Mouse (Mus musculus): Measurements from ENCODE around the gene Dnah8. TPM values are rescaled to one million over a fixed set of nuclear protein-coding genes. Genes with fewer than 3 reads are reported as not detected.

Dnah8 gene
- total RNA-seq, 2 experiments from 2014 or later = 0.46 to 1.6 TPM

DNA sequence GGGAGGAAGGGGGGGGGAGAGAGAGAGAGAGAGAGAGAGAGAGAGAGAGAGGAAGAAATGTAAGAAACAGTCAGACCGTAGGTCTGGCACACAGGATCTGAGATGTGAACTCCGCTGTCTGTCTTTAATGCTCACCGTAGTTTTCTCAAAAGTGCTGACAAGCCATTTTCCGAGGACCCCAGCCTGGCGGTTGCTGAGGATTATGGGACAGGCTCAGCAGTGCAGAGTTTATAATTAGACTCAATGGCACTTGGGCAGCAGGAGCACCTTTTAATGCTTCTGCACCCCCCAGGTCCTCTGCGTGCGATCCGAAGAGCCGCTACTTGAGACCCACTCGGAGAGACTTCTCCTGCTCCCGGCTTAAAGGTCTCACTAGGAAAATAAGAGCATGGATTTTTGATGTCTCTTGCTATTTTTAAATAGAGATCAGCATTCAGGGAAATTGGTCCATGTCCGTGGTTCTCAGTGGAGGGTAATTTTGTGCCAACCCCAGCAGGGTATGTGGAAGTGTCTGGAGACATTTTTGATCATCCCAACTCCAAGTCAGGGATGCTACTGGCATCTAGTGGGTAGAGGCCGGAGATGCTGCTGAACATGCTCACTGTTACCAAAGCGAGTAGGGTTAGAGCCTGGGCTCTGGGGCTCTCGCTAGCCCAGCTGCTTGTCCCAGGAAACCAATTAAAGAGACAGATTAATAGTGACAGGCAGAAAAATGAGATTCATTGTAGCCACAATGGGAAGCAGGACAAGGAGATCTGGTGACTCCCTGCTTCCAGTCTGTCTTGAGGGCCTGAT is 184.9 kb downstream of the Dnah8 start:
- no peak for DNase-seq (ENCODE audit: low spot score in 2 of 2)

- DNase-seq (ENCODE audit: low spot score in 2 of 2) = no peak
Measured at GRCm38 (mm10) chr17:30809926-30810660, 185.9 kb downstream of the Dnah8 start.

- no peak for DNase-seq (ENCODE audit: low spot score in 2 of 2)
Measured at GRCm38 (mm10) chr17:30818543-30818942, 194.4 kb downstream of the Dnah8 start.

DNA sequence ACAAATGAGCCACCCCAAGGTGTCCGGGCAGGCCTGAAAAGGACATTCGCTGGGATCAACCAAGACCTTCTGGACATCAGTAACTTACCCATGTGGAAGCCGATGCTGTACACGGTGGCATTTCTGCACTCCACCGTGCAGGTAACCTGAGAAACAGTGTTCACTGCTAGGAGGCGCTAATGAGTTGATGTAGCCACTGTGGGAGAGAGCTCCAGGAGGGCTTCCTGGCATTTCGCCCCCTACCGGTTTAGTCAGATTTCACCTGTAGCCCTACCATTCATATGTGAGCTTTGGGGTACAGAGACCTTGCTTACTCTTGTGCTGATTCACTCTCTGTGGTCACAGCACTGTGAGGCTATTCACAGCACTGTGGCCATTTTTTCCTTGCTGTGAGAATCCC is 195.0 kb downstream of the Dnah8 start:
- DNase-seq (ENCODE audit: low spot score in 2 of 2) = no peak

GRCm38 (mm10) chr17:30821115-30821514 is 197.0 kb downstream of the Dnah8 start:
- DNase-seq (ENCODE audit: low spot score in 2 of 2) = no peak

DNA sequence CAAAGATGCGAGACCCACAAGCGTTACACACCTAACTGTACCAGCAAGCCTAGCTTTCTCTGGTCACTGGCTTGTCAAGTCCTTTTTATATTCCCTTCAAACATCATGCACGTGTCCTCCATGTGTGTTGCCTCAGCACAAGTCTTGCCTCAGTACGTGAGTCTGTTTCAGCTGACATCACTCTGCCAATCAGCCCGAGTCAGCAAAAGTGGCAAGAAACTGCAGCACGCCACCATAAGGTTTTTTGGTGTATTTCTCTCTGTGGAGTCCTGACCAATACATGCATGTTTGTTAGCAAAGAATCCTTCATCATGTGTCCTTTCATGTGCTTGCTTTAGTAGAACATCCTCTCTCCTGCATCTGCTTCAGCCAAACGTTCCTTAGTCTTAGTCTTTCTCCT is 200.3 kb downstream of the Dnah8 start:
- no peak for DNase-seq (ENCODE audit: low spot score in 2 of 2)

GRCm38 (mm10) chr17:30825731-30826304 is 201.7 kb downstream of the Dnah8 start:
- DNase-seq (ENCODE audit: low spot score in 2 of 2) = no peak

DNA sequence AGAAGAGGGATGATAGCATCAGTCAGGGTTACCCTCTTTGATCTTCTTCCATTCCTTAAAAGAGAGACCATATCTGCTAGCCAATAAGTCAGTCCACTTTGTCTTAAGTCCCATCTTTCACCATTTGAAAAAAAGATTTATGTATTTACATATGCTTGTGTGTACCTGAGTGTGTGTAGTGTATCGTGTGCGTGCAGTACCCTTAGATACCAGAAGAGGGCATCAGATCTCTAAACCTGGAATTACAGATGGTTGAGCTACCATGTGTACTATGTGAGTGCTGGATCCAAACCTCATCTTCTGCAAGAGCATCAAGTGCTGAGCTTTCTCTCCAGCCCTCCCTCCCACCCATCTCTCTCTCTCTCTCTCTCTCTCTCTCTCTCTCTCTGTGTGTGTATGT is 207.0 kb downstream of the Dnah8 start:
- no peak for DNase-seq (ENCODE audit: low spot score in 2 of 2)

GRCm38 (mm10) chr17:30835419-30835818 is 211.3 kb downstream of the Dnah8 start:
- DNase-seq (ENCODE audit: low spot score in 2 of 2) = no peak

DNA sequence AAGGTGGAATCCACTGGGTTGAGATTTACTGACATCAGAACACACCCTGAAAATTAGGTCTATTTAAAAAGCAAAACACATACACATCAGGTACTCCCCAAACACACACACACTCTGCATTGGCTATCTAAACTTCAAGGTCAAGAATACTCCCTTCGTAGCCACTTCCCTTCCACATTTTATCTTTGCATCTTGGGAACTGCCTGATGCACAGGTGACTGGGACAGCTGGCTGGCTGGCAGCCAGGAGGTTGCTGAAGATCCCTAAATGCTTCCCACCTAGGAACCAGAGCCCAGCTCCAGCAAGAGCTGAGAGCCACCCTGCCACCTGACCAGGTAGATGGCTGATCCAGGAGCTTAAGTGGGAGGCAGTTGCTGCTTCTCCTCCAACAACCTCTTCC is 212.9 kb downstream of the Dnah8 start:
- no peak for DNase-seq (ENCODE audit: low spot score in 2 of 2)

DNA sequence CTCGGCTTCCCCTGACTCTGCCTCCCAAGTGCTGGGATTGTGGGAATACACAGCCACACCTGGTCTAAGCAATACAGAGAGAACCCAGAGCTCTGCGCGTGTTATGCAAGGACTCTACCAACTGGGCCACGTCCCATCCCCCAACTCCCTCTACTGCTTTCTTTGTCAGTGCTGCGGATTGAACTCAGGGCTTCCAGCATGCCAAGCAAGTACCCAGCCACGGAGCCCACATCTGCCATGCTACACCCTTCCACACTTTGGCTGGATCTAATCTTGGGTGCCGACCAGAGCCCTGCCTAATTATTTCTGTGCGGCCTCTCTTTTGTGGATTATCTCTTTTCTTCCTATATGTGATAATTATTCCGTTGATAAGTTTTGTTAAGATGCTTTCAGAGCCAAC is 215.9 kb downstream of the Dnah8 start:
- no peak for DNase-seq (ENCODE audit: low spot score in 2 of 2)

DNA sequence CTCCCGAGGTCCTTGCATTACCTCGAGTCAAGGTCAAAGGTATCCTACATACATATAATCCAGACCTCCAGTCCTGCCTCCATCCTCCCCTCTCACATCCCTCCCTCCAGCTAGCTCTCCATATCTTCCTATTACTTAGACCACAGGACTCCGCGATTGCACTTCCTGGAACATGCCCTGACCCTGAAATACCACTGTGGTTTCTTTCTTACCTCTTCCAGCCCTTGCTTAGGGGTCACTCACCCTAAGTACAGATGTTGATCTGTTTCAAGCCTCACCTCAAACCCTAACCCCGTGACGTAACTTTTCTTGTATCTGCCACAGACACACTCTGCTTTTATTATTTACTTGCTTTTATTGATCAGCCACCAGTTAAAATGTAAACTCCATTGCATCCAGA is 218.2 kb downstream of the Dnah8 start:
- DNase-seq (ENCODE audit: low spot score in 2 of 2) = no peak

DNA sequence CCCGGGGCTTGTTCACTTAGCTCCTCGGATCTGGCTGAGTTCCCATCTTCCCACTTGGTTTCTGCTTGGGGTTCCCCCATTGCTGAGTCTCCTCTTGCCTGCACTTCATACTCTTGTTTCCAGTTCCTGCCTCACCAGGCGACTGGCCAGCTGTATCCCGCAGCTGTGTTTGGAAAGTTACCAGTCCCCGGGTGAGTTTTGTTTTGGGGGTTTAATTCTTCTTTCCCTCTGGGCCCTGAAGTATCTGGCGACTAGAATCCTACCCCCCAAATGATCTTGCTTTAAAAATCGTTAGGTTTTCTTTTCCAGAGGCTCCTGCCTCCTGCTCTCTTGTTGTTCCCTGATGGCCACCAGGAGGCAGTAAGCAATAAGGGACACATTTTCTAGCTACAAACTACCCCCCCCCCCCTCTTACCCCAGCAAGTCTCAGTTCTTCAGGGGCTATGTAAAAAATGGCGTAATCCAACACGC is 220.2 kb downstream of the Dnah8 start:
- peak; percentile 29 to 46 for DNase-seq (ENCODE audit: low spot score in 2 of 2)

- no peak for DNase-seq (ENCODE audit: low spot score in 2 of 2)
Measured at GRCm38 (mm10) chr17:30847498-30847897, 223.3 kb downstream of the Dnah8 start.

- DNase-seq (ENCODE audit: low spot score in 2 of 2) = no peak
Measured at GRCm38 (mm10) chr17:30848086-30848485, 223.9 kb downstream of the Dnah8 start.

- DNase-seq (ENCODE audit: low spot score in 2 of 2) = no peak
Measured at GRCm38 (mm10) chr17:30848804-30849203, 224.7 kb downstream of the Dnah8 start.

- DNase-seq (ENCODE audit: low spot score in 2 of 2) = no peak
Measured at GRCm38 (mm10) chr17:30849813-30850212, 225.7 kb downstream of the Dnah8 start.

- DNase-seq (ENCODE audit: low spot score in 2 of 2) = no peak
Measured at GRCm38 (mm10) chr17:30852345-30852744, 228.2 kb downstream of the Dnah8 start.

DNA sequence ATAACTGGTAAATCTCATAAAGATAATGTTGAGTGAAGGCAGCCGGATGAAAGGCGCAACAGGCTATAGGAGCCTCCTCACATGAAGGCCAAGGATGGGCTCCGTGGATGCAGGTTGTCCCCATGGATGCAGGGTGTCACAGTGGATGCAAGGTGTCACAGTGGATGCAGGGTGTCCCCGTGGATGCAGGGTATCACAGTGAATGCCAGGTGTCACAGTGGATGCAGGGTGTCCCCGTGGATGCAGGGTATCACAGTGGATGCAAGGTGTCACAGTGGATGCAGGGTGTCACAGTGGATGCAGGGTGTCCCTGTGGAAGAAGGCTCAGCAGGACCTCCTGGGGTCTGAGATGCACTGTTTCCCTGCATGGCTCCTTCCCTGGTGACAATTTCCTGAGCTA is 233.2 kb downstream of the Dnah8 start:
- no peak for DNase-seq (ENCODE audit: low spot score in 2 of 2)

- no peak for DNase-seq (ENCODE audit: low spot score in 2 of 2)
Measured at GRCm38 (mm10) chr17:30858586-30859259, 234.6 kb downstream of the Dnah8 start.

- no peak for DNase-seq (ENCODE audit: low spot score in 2 of 2)
Measured at GRCm38 (mm10) chr17:30859989-30860585, 235.9 kb downstream of the Dnah8 start.
